Mouse (Mus musculus): Measurements from ENCODE around the gene Cavin1.

Cavin1 gene

GRCm38 (mm10) chr11:100957915-100958469, 12.7 kb downstream of the Cavin1 start:
- no peak for DNase-seq (ENCODE audit: low read depth)

- DNase-seq (ENCODE audit: low read depth) = peak; percentile 76
These were observed 13.4 kb downstream of the Cavin1 start for GRCm38 (mm10) chr11:100957244-100957643.

DNA sequence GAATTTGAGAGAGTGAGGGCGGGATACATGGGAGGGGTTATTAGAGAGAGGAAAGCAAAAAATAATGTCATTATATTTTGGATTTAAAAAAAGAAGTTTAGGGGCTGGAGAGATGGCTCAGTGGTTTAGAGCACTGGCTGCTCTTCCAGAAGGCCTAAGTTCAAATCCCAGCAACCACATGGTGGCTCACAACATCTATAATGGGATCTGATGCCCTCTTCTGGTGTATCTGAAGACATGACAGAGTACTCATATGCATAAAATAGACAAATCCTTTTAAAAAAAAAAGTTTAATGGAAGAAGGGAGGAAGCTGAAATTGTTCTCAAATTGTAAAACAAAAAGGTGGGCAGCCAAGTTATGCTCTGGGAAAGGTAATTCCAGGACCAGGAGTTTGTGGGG, 21.1 kb downstream of the Cavin1 start:
- no peak for DNase-seq (ENCODE audit: low read depth)

- DNase-seq (ENCODE audit: low read depth) = no peak
These were observed 22.4 kb downstream of the Cavin1 start for GRCm38 (mm10) chr11:100948317-100948716.

GRCm38 (mm10) chr11:100947548-100947947, 23.1 kb downstream of the Cavin1 start:
- DNase-seq (ENCODE audit: low read depth) = peak; percentile 55

- DNase-seq (ENCODE audit: low read depth) = no peak
These were observed 23.8 kb downstream of the Cavin1 start for GRCm38 (mm10) chr11:100946862-100947261.

DNA sequence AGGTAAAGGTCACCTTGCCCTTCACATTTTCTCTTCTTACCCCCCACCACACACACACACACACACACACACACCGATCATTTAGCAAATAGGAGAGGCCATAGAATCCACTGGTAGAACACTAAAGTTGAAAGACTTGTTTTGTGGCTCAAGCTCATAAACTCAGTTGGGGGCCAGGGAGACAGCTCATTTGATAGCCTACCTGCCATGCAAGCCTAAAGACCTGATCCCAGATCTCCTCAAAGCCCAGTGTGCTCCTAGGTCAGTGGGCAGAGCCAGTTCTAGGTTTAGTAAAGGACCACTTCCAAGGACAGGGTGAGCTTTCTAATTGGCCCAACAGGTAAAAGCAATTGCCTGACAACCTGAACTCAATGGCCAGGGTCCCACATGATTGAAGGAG, 28.3 kb downstream of the Cavin1 start:
- DNase-seq (ENCODE audit: low read depth) = no peak

GRCm38 (mm10) chr11:100939512-100940151, 31.1 kb downstream of the Cavin1 start, which contains the start of gene Stat3:
TSS of gene Stat3 (minus strand) at chr11:100939540.
- DNase-seq (ENCODE audit: low read depth) = peak; percentile 100

DNA sequence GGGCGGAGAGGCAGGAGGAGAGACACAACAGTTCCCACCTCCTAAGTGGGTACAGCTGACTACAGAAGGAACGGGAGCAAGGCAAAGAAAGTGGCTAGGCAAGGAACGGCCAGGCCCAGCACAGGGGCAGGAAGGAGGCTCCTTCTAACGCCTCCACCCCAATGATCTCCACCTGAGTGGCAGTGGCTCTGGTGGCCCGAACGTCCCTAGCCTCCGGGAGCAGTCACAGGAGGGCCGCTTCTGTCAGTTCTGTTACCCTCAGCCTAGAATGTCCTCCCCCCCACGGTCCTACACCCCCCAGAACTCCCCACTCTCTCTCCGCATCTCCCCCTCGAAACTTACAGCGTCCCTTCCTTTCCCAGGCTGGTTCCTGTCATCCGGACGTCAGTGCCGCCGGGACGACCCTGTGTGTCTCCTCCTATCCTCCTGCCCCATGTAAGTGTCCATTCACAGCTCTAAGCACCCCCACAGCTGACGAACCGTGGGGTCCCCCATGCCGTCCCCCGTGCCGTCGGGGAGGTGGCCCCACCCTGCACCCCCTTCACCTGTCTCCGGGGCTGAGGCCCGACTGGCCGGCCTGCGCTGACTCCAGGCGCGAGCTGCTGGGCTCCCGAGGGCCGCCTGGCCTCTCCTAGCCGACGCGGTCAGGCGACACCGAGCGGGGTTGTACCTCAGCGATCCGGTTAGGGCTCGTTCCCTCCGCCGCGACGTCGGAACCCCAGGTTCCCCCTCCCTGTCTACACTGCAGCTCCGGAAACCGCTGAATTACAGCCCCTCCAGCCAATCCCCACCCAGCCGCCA, 31.8 kb downstream of the Cavin1 start:
- DNase-seq (ENCODE audit: low read depth) = no peak

DNA sequence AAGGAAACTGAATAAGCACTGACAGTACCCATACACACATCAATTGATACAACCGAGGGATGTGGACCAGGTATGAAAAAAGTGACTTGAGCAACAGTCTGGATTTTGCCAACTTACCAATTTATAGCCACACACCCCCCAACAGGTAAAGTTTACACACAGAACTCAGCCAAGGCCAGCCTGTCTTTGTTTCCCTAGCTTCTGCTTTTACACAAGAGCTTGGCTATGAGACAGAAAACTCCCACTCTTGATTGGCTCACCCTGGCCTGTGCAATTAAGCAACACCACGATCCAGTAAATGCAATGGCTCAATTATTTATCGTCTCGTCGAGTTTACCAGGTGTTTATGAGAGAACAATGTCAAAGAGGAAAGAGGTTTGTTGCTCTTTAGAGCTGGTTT, 32.6 kb downstream of the Cavin1 start:
- DNase-seq (ENCODE audit: low read depth) = peak; percentile 57

- DNase-seq (ENCODE audit: low read depth) = no peak
These were observed 33.4 kb downstream of the Cavin1 start for GRCm38 (mm10) chr11:100937295-100937694.

GRCm38 (mm10) chr11:100935373-100936355, 35.0 kb downstream of the Cavin1 start:
- DNase-seq (ENCODE audit: low read depth) = peak; percentile 38

DNA sequence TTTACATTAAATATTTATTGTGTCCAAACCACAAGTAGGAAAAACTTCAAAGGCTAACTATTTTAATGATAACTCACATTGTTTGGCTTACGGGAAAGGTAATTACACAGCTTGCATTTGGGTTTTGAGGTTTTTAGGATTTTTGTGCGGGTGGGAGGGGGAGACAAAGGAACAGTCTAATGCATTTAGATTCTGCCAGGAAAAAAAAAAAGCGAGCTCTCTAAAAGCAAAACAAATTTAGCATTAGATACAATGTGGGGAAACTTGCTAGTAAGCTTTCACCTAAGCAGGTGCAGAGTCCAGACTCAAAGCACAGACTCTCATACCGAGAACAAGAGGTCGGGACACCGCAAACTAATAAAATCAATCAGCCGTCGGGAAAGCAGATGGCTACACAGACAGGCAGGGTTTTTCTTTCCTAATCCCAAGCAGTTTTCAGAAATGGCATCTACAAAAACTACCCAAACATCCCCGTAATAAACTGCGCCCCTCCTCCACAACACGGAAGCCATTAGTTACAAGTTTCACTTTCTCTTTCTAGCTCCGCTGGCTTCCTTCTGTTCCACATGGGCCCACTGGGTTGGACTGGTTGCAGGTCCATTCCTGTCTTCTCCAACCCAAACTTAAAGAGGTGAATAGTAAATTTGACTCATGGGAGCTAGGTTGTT, 39.3 kb downstream of the Cavin1 start:
- DNase-seq (ENCODE audit: low read depth) = peak; percentile 87

DNA sequence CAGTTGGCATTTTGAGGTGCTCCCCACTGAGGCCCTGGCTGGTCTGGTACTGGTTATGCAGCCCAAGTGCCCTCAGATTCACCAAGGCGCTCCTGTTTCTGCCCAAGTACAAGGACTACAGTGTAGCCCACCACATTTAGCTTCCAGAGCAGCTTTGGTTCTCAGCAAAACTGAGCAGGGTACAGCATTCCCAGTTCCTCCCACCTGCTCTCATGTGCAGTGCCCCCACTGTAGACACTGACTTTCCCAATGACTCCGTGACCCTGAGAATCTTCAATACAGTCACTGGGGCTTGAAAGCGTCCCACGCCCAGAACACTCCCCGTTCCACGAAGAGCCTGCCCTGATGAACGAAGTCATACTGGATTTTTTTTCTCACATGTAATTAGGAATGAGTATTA, 40.1 kb downstream of the Cavin1 start:
- DNase-seq (ENCODE audit: low read depth) = no peak

- DNase-seq (ENCODE audit: low read depth) = no peak
These were observed 43.3 kb downstream of the Cavin1 start for GRCm38 (mm10) chr11:100927386-100927785.

DNA sequence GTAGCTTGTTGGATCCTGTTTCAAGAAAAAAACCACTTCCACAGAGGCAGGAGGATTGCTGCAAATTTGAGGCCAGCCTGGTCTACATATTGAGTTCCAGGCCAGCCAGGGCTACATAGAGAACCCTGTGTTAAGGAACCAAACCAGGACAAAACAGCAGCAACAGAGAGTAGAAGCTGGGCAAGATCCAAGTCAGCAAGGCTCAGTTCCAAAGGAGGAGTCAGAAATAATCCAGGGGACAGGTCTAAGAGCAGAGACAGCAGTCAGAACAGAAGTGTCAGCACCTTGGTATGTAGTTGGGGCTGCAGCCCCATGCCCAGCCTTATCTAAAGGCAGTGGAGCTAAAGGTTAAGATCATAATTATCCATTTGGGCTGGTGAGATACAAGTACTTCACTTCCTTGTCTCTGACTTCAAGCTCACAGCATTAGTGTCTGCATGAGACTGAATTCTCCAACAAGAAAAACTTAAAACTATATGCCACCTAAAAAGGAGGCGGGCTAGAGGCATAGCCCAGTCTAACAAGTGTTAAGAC, 46.2 kb downstream of the Cavin1 start:
- DNase-seq (ENCODE audit: low read depth) = no peak

GRCm38 (mm10) chr11:100920887-100921624, 49.6 kb downstream of the Cavin1 start:
- DNase-seq (ENCODE audit: low read depth) = no peak

- DNase-seq (ENCODE audit: low read depth) = no peak
These were observed 52.7 kb downstream of the Cavin1 start for GRCm38 (mm10) chr11:100918007-100918406.

- DNase-seq (ENCODE audit: low read depth) = no peak
These were observed 54.2 kb downstream of the Cavin1 start for GRCm38 (mm10) chr11:100916432-100916971.

GRCm38 (mm10) chr11:100915063-100915462, 55.6 kb downstream of the Cavin1 start:
- no peak for DNase-seq (ENCODE audit: low read depth)
